Comparison of ENCODE assay signal across 8 mouse cellular contexts in genomic region chr5:43948748-43949275, GRCm38 (mm10). TPM values are rescaled to one million over a fixed set of nuclear protein-coding genes. Genes with fewer than 3 reads are reported as not detected.
A peak's percentile ranks its signal among the peaks of the same experiment; 100 is the strongest.
DNase-seq lines count a peak whose midpoint lies in the region; ATAC-seq and TF ChIP-seq lines count a peak whose summit lies in the region.

No protein-coding gene starts in this region.

- peak; percentile 66; the same call in 1 of the 2 replicates for ATAC-seq in heart, embryonic 12.5 days (ENCODE audit: insufficient number of reproducible peaks, low FRiP score)
- peak; percentile 40; the same call in 1 of the 2 replicates for ATAC-seq in kidney, embryonic 14.5 days (ENCODE audit: low FRiP score, low TSS enrichment)

- H3K4me3 ChIP-seq in heart, embryonic 12.5 days, result peak overlapping the region; percentile 44
- peak overlapping the region; percentile 30; the same call in 1 of the 2 replicates for H3K4me3 ChIP-seq in kidney, embryonic 14.5 days (ENCODE audit: low read length)
- peak overlapping the region; percentile 53 for H3K4me3 ChIP-seq in small intestine, adult 2 months (ENCODE audit: low read depth, low read length)

- peak overlapping the region; percentile 71 for H3K4me2 ChIP-seq in heart, embryonic 12.5 days
- peak overlapping the region; percentile 48 for H3K4me2 ChIP-seq in kidney, embryonic 14.5 days (replicated peaks; ENCODE audit: low read depth, low read length)

- DNase-seq in ovary, postnatal 36 days (ENCODE audit: low spot score), result peak; percentile 7
- no peak for DNase-seq in ovary, adult 18-20 months (ENCODE audit: low spot score)
- peak; percentile 61 for DNase-seq in embryo, embryonic 10.5 days (ENCODE audit: low spot score)
- peak; percentile 56 for DNase-seq in lung, postnatal 10 days
- no peak for DNase-seq in layer of hippocampus, adult 9-10 months (ENCODE audit: low spot score)

- no peak overlapping the region for H3K27ac ChIP-seq in heart, embryonic 12.5 days (ENCODE audit: poor library complexity, severe bottlenecking)
- H3K27ac ChIP-seq in kidney, embryonic 14.5 days (ENCODE audit: low read depth, low read length), result peak overlapping the region; percentile 67
- peak overlapping the region; percentile 98 for H3K27ac ChIP-seq in small intestine, adult 2 months (ENCODE audit: insufficient read depth, low read depth, low read length)

- H3K36me3 ChIP-seq in heart, embryonic 12.5 days, result no peaks in the 10 kb centered on the region
- H3K36me3 ChIP-seq in kidney, embryonic 14.5 days (ENCODE audit: control insufficient read depth, insufficient read depth, low read length), result no peaks in the 10 kb centered on the region
- H3K36me3 ChIP-seq in small intestine, adult 2 months (ENCODE audit: control insufficient read depth, insufficient read depth, low read length), result no peaks in the 10 kb centered on the region

- 3% methylated on average over 8 of the region's 8 CpGs for WGBS in heart, embryonic 12.5 days
- WGBS in kidney, embryonic 14.5 days, result 2% methylated on average over 8 of the region's 8 CpGs
- WGBS in small intestine, adult 2 months, result under 1% methylated on average over 8 of the region's 8 CpGs

- TF ChIP-seq POLR2A in small intestine, adult 2 months (IDR thresholded peaks at IDR 0.05; ENCODE audit: low read depth, low read length), result no peak

- no peak for TF ChIP-seq CTCF in small intestine, adult 2 months (IDR thresholded peaks at IDR 0.05; ENCODE audit: extremely low read depth, insufficient read length, insufficient replicate concordance, low read depth, low read length)

- H3K9me3 ChIP-seq in heart, embryonic 12.5 days (replicated peaks), result no peaks in the 10 kb centered on the region
- H3K9me3 ChIP-seq in kidney, embryonic 14.5 days (ENCODE audit: control insufficient read depth, low read length), result no peaks in the 10 kb centered on the region

- no peaks in the 10 kb centered on the region for H3K27me3 ChIP-seq in heart, embryonic 12.5 days (replicated peaks)
- H3K27me3 ChIP-seq in kidney, embryonic 14.5 days (ENCODE audit: control insufficient read depth, insufficient read depth, low read length), result no peaks in the 10 kb centered on the region
- H3K27me3 ChIP-seq in small intestine, adult 2 months (ENCODE audit: control insufficient read depth, insufficient read depth, low read length), result no peaks in the 10 kb centered on the region

- H3K4me1 ChIP-seq in heart, embryonic 12.5 days (replicated peaks), result peaks cover 9% of the 10 kb centered on the region
- 0 out of 2 replicates have a peak, but pooled peaks cover 5% of the 10 kb centered on the region for H3K4me1 ChIP-seq in kidney, embryonic 14.5 days (ENCODE audit: control insufficient read depth, insufficient read depth, low read length)
- H3K4me1 ChIP-seq in small intestine, adult 2 months (ENCODE audit: control insufficient read depth, insufficient read depth, insufficient read length, low read length), result peaks cover 26% of the 10 kb centered on the region; the same call in 1 of the 2 replicates

- H3K9ac ChIP-seq in heart, embryonic 12.5 days, result peak overlapping the region; percentile 60; the same call in 1 of the 2 replicates
- H3K9ac ChIP-seq in kidney, embryonic 14.5 days (ENCODE audit: low read depth, low read length), result peak overlapping the region; percentile 5; the same call in 1 of the 2 replicates

RNA-seq across cellular contexts. Expression of gene Fgfbp1, which starts 32.8 kb away (rescaled TPM):
- polyA plus RNA-seq in heart, embryonic 12.5 days (2016; fragmentation: Nextera tagmentation; extraction: Ambion mirVana), result 0.17 TPM in 1 of 2 replicates, not detected in the other
- 2.6 and 2.9 TPM in 2 replicates for polyA plus RNA-seq in kidney, embryonic 14.5 days (2014; fragmentation: Nextera tagmentation; extraction: Ambion mirVana)
- 3.1 and 8.9 TPM in 2 replicates for polyA plus RNA-seq in small intestine, adult 2 months (2012; rRNA removed)

RNA-seq across cellular contexts. Expression of gene Gm7879, which starts 35.9 kb away (rescaled TPM):
- 0.32 TPM in 1 of 2 replicates, not detected in the other for polyA plus RNA-seq in heart, embryonic 12.5 days (2016; fragmentation: Nextera tagmentation; extraction: Ambion mirVana)
- polyA plus RNA-seq in kidney, embryonic 14.5 days (2014; fragmentation: Nextera tagmentation; extraction: Ambion mirVana), result not detected in 2 replicates
- polyA plus RNA-seq in small intestine, adult 2 months (2012; rRNA removed), result not detected in 2 replicates

Comparison
In these comparisons a context has a peak if more than half of its experiments do, and no peak if none do; other contexts are left out.
1. DNase-seq: peak in ovary, postnatal 36 days (single experiment), embryo, embryonic 10.5 days (single experiment) and lung, postnatal 10 days (single experiment); none in ovary, adult 18-20 months (single experiment) and layer of hippocampus, adult 9-10 months (single experiment).
2. Peak in every context shown above with its lines, with median percentiles within 50 percentile points of each other: H3K4me3 ChIP-seq.